Mouse (Mus musculus) E14TG2a.4 (cell line): Measurements from ENCODE around the gene Spdef.

ENCODE experiments used
- H3K27me3 ChIP-seq: 2 replicates; pipeline ENCODE4 v1.6.1; 2014; ENCODE audit warnings: low read length, control low read depth; ENCODE audit not compliant: insufficient read depth
- H3K36me3 ChIP-seq: 2 replicates; pipeline ENCODE4 v1.6.1; 2014; ENCODE audit warnings: low read length, control low read depth; ENCODE audit not compliant: insufficient read depth
- H3K4me1 ChIP-seq: replicated peaks from 2 replicates; pipeline ENCODE4 v1.6.1; 2014; ENCODE audit warnings: low read depth, low read length, control low read depth
- H3K4me3 ChIP-seq: replicated peaks from 2 replicates; pipeline ENCODE4 v1.5.1; 2014; ENCODE audit warnings: mild to moderate bottlenecking, low read length
- H3K9me3 ChIP-seq: 2 replicates; pipeline ENCODE4 v1.6.1; 2014; ENCODE audit warnings: low read length, control low read depth
- CTCF ChIP-seq: conservative IDR thresholded peaks from 2 replicates; pipeline ENCODE4 v1.5.1; 2014; ENCODE audit warnings: low read length
- NANOG ChIP-seq: IDR thresholded peaks from 2 replicates; pipeline ENCODE4 v1.6.1; 2014; ENCODE audit warnings: borderline replicate concordance, low read length, mixed read lengths
- POU5F1 ChIP-seq: IDR thresholded peaks from 2 replicates; pipeline ENCODE4 v1.6.1; 2014; ENCODE audit warnings: low read length, borderline replicate concordance

Spdef gene

GRCm38 (mm10) chr17:27718250-27718649 is 10.5 kb downstream of the Spdef start:
- peaks cover 56% of the 10 kb centered on the region for H3K4me1 ChIP-seq
- H3K36me3 ChIP-seq, result no peaks in the 10 kb centered on the region
- H3K27me3 ChIP-seq, result peaks cover 69% of the 10 kb centered on the region
- TF ChIP-seq CTCF (0 out of 2 replicates have a peak, but pooled peaks have one; percentile 17), POU5F1 (no peak), NANOG (no peak)
- H3K4me3 ChIP-seq, result peak overlapping the region; percentile 78; the same call in 1 of the 2 replicates
- no peaks in the 10 kb centered on the region for H3K9me3 ChIP-seq

- Histone ChIP-seq H3K9me3 (no peaks in the 10 kb centered on the region), H3K4me1 (peaks cover 58% of the 10 kb centered on the region), H3K27me3 (peaks cover 75% of the 10 kb centered on the region), H3K36me3 (no peaks in the 10 kb centered on the region), H3K4me3 (peak overlapping the region; percentile 78)
- TF ChIP-seq POU5F1 (no peak), NANOG (no peak), CTCF (no peak)
These were observed 12.0 kb downstream of the Spdef start for GRCm38 (mm10) chr17:27716804-27717203.

- H3K9me3 ChIP-seq, result no peaks in the 10 kb centered on the region
- H3K36me3 ChIP-seq, result no peaks in the 10 kb centered on the region
- peaks cover 55% of the 10 kb centered on the region for H3K4me1 ChIP-seq
- no peak overlapping the region for H3K4me3 ChIP-seq
- peaks cover 48% of the 10 kb centered on the region for H3K27me3 ChIP-seq
- TF ChIP-seq NANOG, result no peak
- no peak for TF ChIP-seq POU5F1
- no peak for TF ChIP-seq CTCF
These were observed 15.9 kb downstream of the Spdef start for GRCm38 (mm10) chr17:27712832-27713231.

- H3K4me3 ChIP-seq, result no peak overlapping the region
- H3K9me3 ChIP-seq, result no peaks in the 10 kb centered on the region
- peaks cover 71% of the 10 kb centered on the region for H3K4me1 ChIP-seq
- H3K36me3 ChIP-seq, result 0 out of 2 replicates have a peak, but pooled peaks cover 8% of the 10 kb centered on the region
- peaks cover 34% of the 10 kb centered on the region for H3K27me3 ChIP-seq
- no peak for TF ChIP-seq POU5F1
- no peak for TF ChIP-seq CTCF
- TF ChIP-seq NANOG, result no peak
These were observed 19.1 kb downstream of the Spdef start for GRCm38 (mm10) chr17:27709650-27710049.

- no peaks in the 10 kb centered on the region for H3K9me3 ChIP-seq
- peaks cover 85% of the 10 kb centered on the region for H3K4me1 ChIP-seq
- TF ChIP-seq NANOG, result no peak
- no peak for TF ChIP-seq POU5F1
- TF ChIP-seq CTCF, result no peak
- peak overlapping the region; percentile 66 for H3K4me3 ChIP-seq
- 0 out of 2 replicates have a peak, but pooled peaks cover 8% of the 10 kb centered on the region for H3K36me3 ChIP-seq
- peaks cover 19% of the 10 kb centered on the region for H3K27me3 ChIP-seq
These were observed 20.6 kb downstream of the Spdef start for GRCm38 (mm10) chr17:27707954-27708661.

GRCm38 (mm10) chr17:27705661-27706060 is 23.1 kb downstream of the Spdef start:
- 0 out of 2 replicates have a peak overlapping the region, but pooled peaks have one; percentile 23 for H3K4me3 ChIP-seq
- TF ChIP-seq POU5F1 (no peak), NANOG (no peak), CTCF (no peak)
- 0 out of 2 replicates have a peak, but pooled peaks cover 8% of the 10 kb centered on the region for H3K36me3 ChIP-seq
- peaks cover 92% of the 10 kb centered on the region for H3K4me1 ChIP-seq
- peaks cover 5% of the 10 kb centered on the region; the same call in 1 of the 2 replicates for H3K27me3 ChIP-seq
- H3K9me3 ChIP-seq, result no peaks in the 10 kb centered on the region

- Histone ChIP-seq H3K4me1 (peaks cover 80% of the 10 kb centered on the region), H3K27me3 (peaks cover 5% of the 10 kb centered on the region; the same call in 1 of the 2 replicates), H3K36me3 (0 out of 2 replicates have a peak, but pooled peaks cover 8% of the 10 kb centered on the region), H3K4me3 (0 out of 2 replicates have a peak overlapping the region, but pooled peaks have one; percentile 23), H3K9me3 (peaks cover 13% of the 10 kb centered on the region)
- no peak for TF ChIP-seq POU5F1
- TF ChIP-seq NANOG, result no peak
- no peak for TF ChIP-seq CTCF
These were observed 24.7 kb downstream of the Spdef start for GRCm38 (mm10) chr17:27703961-27704621.

- peak overlapping the region; percentile 72 for H3K4me3 ChIP-seq
- H3K36me3 ChIP-seq, result 0 out of 2 replicates have a peak, but pooled peaks cover 8% of the 10 kb centered on the region
- peak; percentile 15; the same call in 1 of the 2 replicates for TF ChIP-seq CTCF
- no peak for TF ChIP-seq NANOG
- no peak for TF ChIP-seq POU5F1
- H3K4me1 ChIP-seq, result peaks cover 67% of the 10 kb centered on the region
- H3K9me3 ChIP-seq, result peaks cover 28% of the 10 kb centered on the region
- H3K27me3 ChIP-seq, result peaks cover 5% of the 10 kb centered on the region; the same call in 1 of the 2 replicates
These were observed 26.2 kb downstream of the Spdef start for GRCm38 (mm10) chr17:27702518-27702917.
